ENCODE assay signal across 1 mouse cellular context in genomic region chr6:87743281-87743680, GRCm38 (mm10).
TF ChIP-seq lines count a peak whose summit lies in the region.

No protein-coding gene starts in this region.

TF ChIP-seq in CH12.LX, 34 proteins besides CTCF, POLR2A, EP300 and RAD21 (continued from another document):
- TF ChIP-seq UBTF (IDR thresholded peaks at IDR 0.05; ENCODE audit: low read depth, low read length) (no peak), USF1 (IDR thresholded peaks at IDR 0.05; ENCODE audit: low read depth, low read length) (no peak), GABPA (IDR thresholded peaks at IDR 0.05; ENCODE audit: insufficient replicate concordance, low read depth, low read length) (no peak), NRF1 (IDR thresholded peaks at IDR 0.05; ENCODE audit: low read depth, low read length) (no peak), ZKSCAN1 (IDR thresholded peaks at IDR 0.05; ENCODE audit: borderline replicate concordance, low read depth, low read length) (no peak), ZMIZ1 (IDR thresholded peaks at IDR 0.05; ENCODE audit: low read depth, low read length) (no peak), SIN3A (IDR thresholded peaks at IDR 0.05; ENCODE audit: low read length) (no peak), CHD2 (IDR thresholded peaks at IDR 0.05; ENCODE audit: low read length) (no peak), MAX (IDR thresholded peaks at IDR 0.05; ENCODE audit: low read length) (no peak), RCOR1 (conservative IDR thresholded peaks at IDR 0.05; ENCODE audit: low read depth, low read length) (no peak), JUN (IDR thresholded peaks at IDR 0.05; ENCODE audit: insufficient read depth, low read depth, low read length) (no peak), TBP (conservative IDR thresholded peaks at IDR 0.05; ENCODE audit: low read depth, low read length) (no peak), SMC3 (IDR thresholded peaks at IDR 0.05; ENCODE audit: low read depth, low read length) (no peak)
